Mouse (Mus musculus) erythroblast, embryonic 14.5 days (primary cell): ENCODE data around the gene Tmem63a.

Experiments
- GATA1 ChIP-seq: IDR thresholded peaks from 2 replicates; pipeline ENCODE4 v1.6.1; 2012; ENCODE audit warnings: low read length, inconsistent platforms, mixed read lengths
- TAL1 ChIP-seq: IDR thresholded peaks from 3 replicates; pipeline ENCODE4 v1.6.1; 2012; ENCODE audit warnings: low read length, inconsistent platforms, mixed read lengths

DNA sequence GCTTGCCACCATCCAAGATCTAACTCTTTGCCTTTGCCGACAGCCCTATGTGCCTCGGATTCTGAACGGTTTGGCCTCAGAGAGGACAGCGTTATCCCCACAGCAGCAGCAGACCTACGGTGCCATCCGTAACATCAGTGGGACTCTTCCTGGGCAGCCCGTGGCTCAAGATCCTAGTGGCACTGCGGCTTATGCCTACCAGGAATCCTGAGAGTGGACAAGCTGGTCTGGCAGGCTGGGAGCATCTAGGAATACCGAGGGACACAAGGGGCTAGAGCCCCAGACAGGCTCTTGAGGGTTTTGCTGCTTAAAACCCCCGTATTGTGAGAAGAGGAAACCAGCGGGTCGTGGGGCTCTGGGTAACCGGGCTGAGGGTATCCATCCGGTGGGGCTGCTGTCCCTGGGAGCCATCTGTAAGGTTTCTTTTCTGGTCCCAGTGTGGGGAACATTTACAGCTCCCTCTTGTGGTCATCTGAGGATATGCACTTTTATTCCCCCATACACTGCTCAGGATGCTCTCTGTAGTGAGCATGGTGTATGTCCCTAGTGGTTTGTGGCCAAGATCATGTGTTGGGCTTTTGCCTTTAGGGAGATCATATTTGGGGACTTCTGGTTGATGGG is 32.1 kb downstream of the Tmem63a start:
- no peak for TF ChIP-seq GATA1
- TF ChIP-seq TAL1, result no peak
